Mouse (Mus musculus) E14TG2a.4 (cell line): ENCODE measurements around the gene Map9.

Source experiments
- CTCF ChIP-seq: conservative IDR thresholded peaks from 2 replicates; pipeline ENCODE4 v1.5.1; 2014; ENCODE audit warnings: low read length
- NANOG ChIP-seq: IDR thresholded peaks from 2 replicates; pipeline ENCODE4 v1.6.1; 2014; ENCODE audit warnings: borderline replicate concordance, low read length, mixed read lengths
- POU5F1 ChIP-seq: IDR thresholded peaks from 2 replicates; pipeline ENCODE4 v1.6.1; 2014; ENCODE audit warnings: low read length, borderline replicate concordance

DNA sequence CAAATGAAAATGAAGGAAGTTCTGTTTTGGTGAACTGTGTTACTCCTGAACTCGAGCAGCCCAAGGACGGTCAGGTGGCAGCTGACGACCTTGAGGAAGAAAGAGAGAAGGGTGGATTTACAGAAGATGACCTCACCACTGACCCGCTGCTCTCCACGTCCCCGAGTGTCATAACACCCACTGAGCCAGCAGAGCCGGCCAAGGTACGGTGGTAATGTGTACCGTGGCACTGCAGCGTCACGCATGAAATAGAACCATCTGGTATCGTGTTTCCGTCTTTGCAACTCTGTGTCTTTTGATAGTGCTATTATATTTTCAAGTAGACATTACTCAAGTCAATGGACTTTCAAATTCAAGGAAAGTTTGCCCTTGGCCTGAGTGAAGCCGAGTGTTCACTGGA lies 19.1 kb downstream of the Map9 start:
- TF ChIP-seq CTCF (no peak), POU5F1 (no peak), NANOG (no peak)
